Mouse (Mus musculus) intestine, embryonic 16.5 days (tissue): ENCODE data around the gene Shc4. TPM values are rescaled to one million over a fixed set of nuclear protein-coding genes. Genes with fewer than 3 reads are reported as not detected.
A peak's percentile ranks its signal among the peaks of the same experiment; 100 is the strongest.

Experiments used
- ATAC-seq: fragments of 200-750 bp; cut with Nextera tagmentation; 2 replicates; pipeline ENCODE4 v1.8.0; 2017; ENCODE audit warnings: moderate TSS enrichment, moderate library complexity
- H3K27ac ChIP-seq: fragments of 300-500 bp; sonication (generic); 2 replicates; pipeline ENCODE4 v1.5.1; 2014; ENCODE audit warnings: mild to moderate bottlenecking, low read length
- H3K27me3 ChIP-seq: fragments of 300-500 bp; sonication (generic); replicated peaks from 2 replicates; pipeline ENCODE4 v1.6.1; 2014; ENCODE audit warnings: low read length, control low read depth, mixed read lengths; ENCODE audit not compliant: control insufficient read depth, insufficient read depth
- H3K36me3 ChIP-seq: fragments of 300-500 bp; sonication (generic); 2 replicates; pipeline ENCODE4 v1.6.1; 2014; ENCODE audit warnings: low read length, control low read depth; ENCODE audit not compliant: control insufficient read depth, insufficient read depth
- H3K4me1 ChIP-seq: fragments of 300-500 bp; sonication (generic); 2 replicates; pipeline ENCODE4 v1.6.1; 2014; ENCODE audit warnings: low read length, control low read depth, mixed read lengths; ENCODE audit not compliant: control insufficient read depth, insufficient read depth
- H3K4me2 ChIP-seq: fragments of 300-500 bp; sonication (generic); 2 replicates; pipeline ENCODE4 v1.6.1; 2014; ENCODE audit warnings: low read depth, low read length, control low read depth
- H3K4me3 ChIP-seq: fragments of 300-500 bp; sonication (generic); 2 replicates; pipeline ENCODE4 v1.5.1; 2014; ENCODE audit warnings: mild to moderate bottlenecking, low read length
- H3K9ac ChIP-seq: fragments of 300-500 bp; sonication (generic); 2 replicates; pipeline ENCODE4 v1.6.1; 2014; ENCODE audit warnings: low read depth, low read length
- H3K9me3 ChIP-seq: fragments of 300-500 bp; sonication (generic); 2 replicates; pipeline ENCODE4 v1.6.1; 2016; ENCODE audit warnings: low read length, control low read depth; ENCODE audit not compliant: control insufficient read depth
- WGBS: fragments of 180-500 bp; shearing (Covaris S2); extraction: QIAGEN DNeasy Blood & Tissue Kit; methylation state at CpG from one replicate; pipeline ENCODE4 v1.1.7; 2014; 5-methylcytosine and 5-hydroxymethylcytosine counted together
- polyA plus RNA-seq: library from polyadenylated mRNA; unstranded; fragments of >200 nt; fragmentation: Nextera tagmentation; extraction: Ambion mirVana; gene quantifications from 2 replicates; pipeline ENCODE4 v1.2.1, GENCODE M21; 2015

Gene Shc4
- polyA plus RNA-seq, 1 experiment from 2014 or later = 1.7 TPM

GRCm38 (mm10) chr2:125602970-125603369, 121.0 kb downstream of the Shc4 start:
- Histone ChIP-seq H3K27ac (no peak overlapping the region), H3K4me2 (no peak overlapping the region), H3K9me3 (no peaks in the 10 kb centered on the region), H3K4me3 (no peak overlapping the region), H3K9ac (peak overlapping the region; percentile 33; the same call in 1 of the 2 replicates), H3K4me1 (no peaks in the 10 kb centered on the region), H3K36me3 (peaks cover 5% of the 10 kb centered on the region; the same call in 1 of the 2 replicates), H3K27me3 (no peaks in the 10 kb centered on the region)
- no peak for ATAC-seq
- WGBS = 98% methylated on average over 3 of the region's 3 CpGs

- Histone ChIP-seq H3K36me3 (peaks cover 10% of the 10 kb centered on the region; the same call in 1 of the 2 replicates), H3K4me1 (no peaks in the 10 kb centered on the region), H3K4me3 (no peak overlapping the region), H3K27me3 (no peaks in the 10 kb centered on the region), H3K9ac (no peak overlapping the region), H3K4me2 (no peak overlapping the region), H3K9me3 (no peaks in the 10 kb centered on the region), H3K27ac (no peak overlapping the region)
- 81% methylated on average over 4 of the region's 4 CpGs for WGBS
- no peak for ATAC-seq
These were observed 125.0 kb downstream of the Shc4 start for GRCm38 (mm10) chr2:125598958-125599357.

- Histone ChIP-seq H3K4me1 (no peaks in the 10 kb centered on the region), H3K36me3 (peaks cover 10% of the 10 kb centered on the region; the same call in 1 of the 2 replicates), H3K9me3 (no peaks in the 10 kb centered on the region), H3K9ac (no peak overlapping the region), H3K4me2 (no peak overlapping the region), H3K27ac (no peak overlapping the region), H3K4me3 (no peak overlapping the region), H3K27me3 (no peaks in the 10 kb centered on the region)
- WGBS = 80% methylated on average over 6 of the region's 6 CpGs
- ATAC-seq = no peak
These were observed 125.7 kb downstream of the Shc4 start for GRCm38 (mm10) chr2:125598251-125598650.

- no peak overlapping the region for H3K27ac ChIP-seq
- no peaks in the 10 kb centered on the region for H3K27me3 ChIP-seq
- no peak overlapping the region for H3K4me2 ChIP-seq
- H3K9ac ChIP-seq = no peak overlapping the region
- ATAC-seq = no peak
- H3K4me3 ChIP-seq = no peak overlapping the region
- WGBS = 95% methylated on average over 12 of the region's 12 CpGs
- H3K4me1 ChIP-seq = no peaks in the 10 kb centered on the region
- H3K9me3 ChIP-seq = no peaks in the 10 kb centered on the region
- peaks cover 5% of the 10 kb centered on the region; the same call in 1 of the 2 replicates for H3K36me3 ChIP-seq
These were observed 129.2 kb downstream of the Shc4 start for GRCm38 (mm10) chr2:125594786-125595185.

GRCm38 (mm10) chr2:125594072-125594471, 129.9 kb downstream of the Shc4 start:
- Histone ChIP-seq H3K4me1 (no peaks in the 10 kb centered on the region), H3K4me2 (no peak overlapping the region), H3K27ac (no peak overlapping the region), H3K9ac (no peak overlapping the region), H3K4me3 (no peak overlapping the region), H3K36me3 (peaks cover 9% of the 10 kb centered on the region; the same call in 1 of the 2 replicates), H3K27me3 (no peaks in the 10 kb centered on the region), H3K9me3 (no peaks in the 10 kb centered on the region)
- no peak for ATAC-seq
- WGBS = 85% methylated on average over 6 of the region's 6 CpGs

GRCm38 (mm10) chr2:125591895-125592294, 132.1 kb downstream of the Shc4 start:
- Histone ChIP-seq H3K27me3 (no peaks in the 10 kb centered on the region), H3K36me3 (0 out of 2 replicates have a peak, but pooled peaks cover 10% of the 10 kb centered on the region), H3K4me2 (no peak overlapping the region), H3K9me3 (no peaks in the 10 kb centered on the region), H3K4me3 (no peak overlapping the region), H3K27ac (no peak overlapping the region), H3K9ac (no peak overlapping the region), H3K4me1 (no peaks in the 10 kb centered on the region)
- 92% methylated on average over 4 of the region's 4 CpGs for WGBS
- no peak for ATAC-seq

- no peaks in the 10 kb centered on the region for H3K27me3 ChIP-seq
- no peaks in the 10 kb centered on the region for H3K9me3 ChIP-seq
- no peak overlapping the region for H3K4me2 ChIP-seq
- no peak overlapping the region for H3K27ac ChIP-seq
- H3K36me3 ChIP-seq = peaks cover 16% of the 10 kb centered on the region; the same call in 1 of the 2 replicates
- no peak overlapping the region for H3K4me3 ChIP-seq
- ATAC-seq = no peak
- no peak overlapping the region for H3K9ac ChIP-seq
- WGBS = 92% methylated on average over 12 of the region's 12 CpGs
- H3K4me1 ChIP-seq = no peaks in the 10 kb centered on the region
These were observed 134.7 kb downstream of the Shc4 start for GRCm38 (mm10) chr2:125589287-125589686.

GRCm38 (mm10) chr2:125581081-125581480, 142.9 kb downstream of the Shc4 start:
- Histone ChIP-seq H3K36me3 (peaks cover 9% of the 10 kb centered on the region), H3K4me3 (no peak overlapping the region)

GRCm38 (mm10) chr2:125577670-125578069, 146.3 kb downstream of the Shc4 start:
- ATAC-seq = no peak
- peaks cover 12% of the 10 kb centered on the region for H3K36me3 ChIP-seq
- WGBS = 68% methylated on average over 4 of the region's 4 CpGs

More at GRCm38 (mm10) chr2:125581081-125581480, 142.9 kb downstream of the Shc4 start:
- no peaks in the 10 kb centered on the region for H3K9me3 ChIP-seq
- H3K27ac ChIP-seq = no peak overlapping the region
- no peaks in the 10 kb centered on the region for H3K27me3 ChIP-seq
- no peak overlapping the region for H3K4me2 ChIP-seq
- no peak for ATAC-seq
- no peak overlapping the region for H3K9ac ChIP-seq
- 63% methylated on average over 5 of the region's 5 CpGs for WGBS
- H3K4me1 ChIP-seq = no peaks in the 10 kb centered on the region

More at GRCm38 (mm10) chr2:125577670-125578069, 146.3 kb downstream of the Shc4 start:
- H3K27me3 ChIP-seq = no peaks in the 10 kb centered on the region
- no peak overlapping the region for H3K4me2 ChIP-seq
- H3K27ac ChIP-seq = no peak overlapping the region
- H3K9ac ChIP-seq = no peak overlapping the region
- H3K9me3 ChIP-seq = no peaks in the 10 kb centered on the region
- no peaks in the 10 kb centered on the region for H3K4me1 ChIP-seq
- H3K4me3 ChIP-seq = no peak overlapping the region
